Mouse (Mus musculus) stomach, embryonic 15.5 days (tissue): ENCODE data around the gene Gm10160. TPM values are rescaled to one million over a fixed set of nuclear protein-coding genes. Genes with fewer than 3 reads are reported as not detected.
A peak's percentile ranks its signal among the peaks of the same experiment; 100 is the strongest.
"Not testable (repeated sequence)": the region's sequence is repeated elsewhere in the genome, so short reads cannot be mapped to it uniquely, and the experiment has no call there.

Experiments
- ATAC-seq: fragments of 200-750 bp; cut with Nextera tagmentation; 2 replicates; pipeline ENCODE4 v1.8.0; 2017; ENCODE audit warnings: low read depth, moderate number of reproducible peaks, moderate TSS enrichment; ENCODE audit not compliant: insufficient read depth, low FRiP score
- H3K27ac ChIP-seq: fragments of 300-500 bp; sonication (generic); 2 replicates; pipeline ENCODE4 v1.5.1; 2015; ENCODE audit warnings: mild to moderate bottlenecking, inconsistent platforms
- H3K27me3 ChIP-seq: fragments of 300-500 bp; sonication (generic); replicated peaks from 2 replicates; pipeline ENCODE4 v1.6.1; 2015; ENCODE audit warnings: inconsistent platforms
- H3K36me3 ChIP-seq: fragments of 300-500 bp; sonication (generic); 2 replicates; pipeline ENCODE4 v1.6.1; 2015; ENCODE audit warnings: inconsistent platforms
- H3K4me1 ChIP-seq: fragments of 300-500 bp; sonication (generic); 2 replicates; pipeline ENCODE4 v1.6.1; 2015; ENCODE audit warnings: inconsistent platforms
- H3K4me2 ChIP-seq: fragments of 300-500 bp; sonication (generic); 2 replicates; pipeline ENCODE4 v1.6.1; 2015; ENCODE audit warnings: mild to moderate bottlenecking, inconsistent platforms
- H3K4me3 ChIP-seq: fragments of 300-500 bp; sonication (generic); replicated peaks from 2 replicates; pipeline ENCODE4 v1.5.1; 2015; ENCODE audit warnings: inconsistent platforms
- H3K9ac ChIP-seq: fragments of 300-500 bp; sonication (generic); 2 replicates; pipeline ENCODE4 v1.6.1; 2015; ENCODE audit warnings: inconsistent platforms
- H3K9me3 ChIP-seq: fragments of 300-500 bp; sonication (generic); 2 replicates; pipeline ENCODE4 v1.6.1; 2016; ENCODE audit warnings: inconsistent platforms
- WGBS: fragments of 180-500 bp; shearing (Covaris S2); methylation state at CpG from one replicate; pipeline ENCODE4 v1.1.7; 2015; 5-methylcytosine and 5-hydroxymethylcytosine counted together
- polyA plus RNA-seq: library from polyadenylated mRNA; unstranded; fragments of >200 nt; fragmentation: Nextera tagmentation; extraction: Ambion mirVana; gene quantifications from 2 replicates; pipeline ENCODE4 v1.2.1, GENCODE M21; 2015

Gene Gm10160
- polyA plus RNA-seq, 1 experiment from 2014 or later = not detected

GRCm38 (mm10) chr7:81841439-81841838 lies 14.2 kb downstream of the Gm10160 start:
- Histone ChIP-seq H3K27me3 (no peaks in the 10 kb centered on the region), H3K4me3 (no peak overlapping the region), H3K36me3 (no peaks in the 10 kb centered on the region), H3K27ac (no peak overlapping the region), H3K4me2 (no peak overlapping the region), H3K4me1 (no peaks in the 10 kb centered on the region), H3K9ac (no peak overlapping the region), H3K9me3 (no peaks in the 10 kb centered on the region)
- 82% methylated on average over 6 of the region's 6 CpGs for WGBS
- ATAC-seq = no peak

- H3K27ac ChIP-seq = no peak overlapping the region
- H3K36me3 ChIP-seq = no peaks in the 10 kb centered on the region
- H3K4me1 ChIP-seq = no peaks in the 10 kb centered on the region
- ATAC-seq = no peak
- H3K4me3 ChIP-seq = no peak overlapping the region
- 56% methylated on average over 7 of the region's 7 CpGs for WGBS
- H3K9ac ChIP-seq = no peak overlapping the region
- H3K9me3 ChIP-seq = no peaks in the 10 kb centered on the region
- no peaks in the 10 kb centered on the region for H3K27me3 ChIP-seq
- no peak overlapping the region for H3K4me2 ChIP-seq
Observed at GRCm38 (mm10) chr7:81840661-81841181, 14.9 kb downstream of the Gm10160 start.

GRCm38 (mm10) chr7:81839746-81840145 lies 15.8 kb downstream of the Gm10160 start:
- no peak overlapping the region for H3K4me3 ChIP-seq
- 56% methylated on average over 6 of the region's 6 CpGs for WGBS
- H3K27me3 ChIP-seq = no peaks in the 10 kb centered on the region
- no peak overlapping the region for H3K4me2 ChIP-seq
- H3K9ac ChIP-seq = no peak overlapping the region
- no peak for ATAC-seq
- no peaks in the 10 kb centered on the region for H3K4me1 ChIP-seq
- no peak overlapping the region for H3K27ac ChIP-seq
- no peaks in the 10 kb centered on the region for H3K9me3 ChIP-seq
- H3K36me3 ChIP-seq = no peaks in the 10 kb centered on the region

- WGBS = 85% methylated on average over 5 of the region's 5 CpGs
- not testable (repeated sequence) for ATAC-seq, H3K4me3 ChIP-seq, H3K4me2 ChIP-seq, H3K27me3 ChIP-seq, H3K4me1 ChIP-seq, H3K9me3 ChIP-seq, H3K9ac ChIP-seq, H3K27ac ChIP-seq, H3K36me3 ChIP-seq
Observed at GRCm38 (mm10) chr7:81837771-81838170, 17.8 kb downstream of the Gm10160 start.

GRCm38 (mm10) chr7:81835430-81835829 lies 20.2 kb downstream of the Gm10160 start:
- no peak overlapping the region for H3K4me2 ChIP-seq
- H3K27me3 ChIP-seq = no peaks in the 10 kb centered on the region
- no peaks in the 10 kb centered on the region for H3K9me3 ChIP-seq
- H3K4me1 ChIP-seq = no peaks in the 10 kb centered on the region
- ATAC-seq = no peak
- H3K36me3 ChIP-seq = no peaks in the 10 kb centered on the region
- H3K4me3 ChIP-seq = no peak overlapping the region
- 88% methylated on average over 5 of the region's 5 CpGs for WGBS
- no peak overlapping the region for H3K9ac ChIP-seq
- no peak overlapping the region for H3K27ac ChIP-seq

GRCm38 (mm10) chr7:81834847-81835246 lies 20.7 kb downstream of the Gm10160 start:
- ATAC-seq = no peak
- H3K4me1 ChIP-seq = 0 out of 2 replicates have a peak, but pooled peaks cover under 1% of the 10 kb centered on the region
- no peak overlapping the region for H3K9ac ChIP-seq
- no peaks in the 10 kb centered on the region for H3K36me3 ChIP-seq
- no peaks in the 10 kb centered on the region for H3K27me3 ChIP-seq
- H3K27ac ChIP-seq = no peak overlapping the region
- H3K9me3 ChIP-seq = no peaks in the 10 kb centered on the region
- H3K4me3 ChIP-seq = no peak overlapping the region
- H3K4me2 ChIP-seq = no peak overlapping the region

- H3K4me3 ChIP-seq = peak within 1 kb of the TSS; percentile 85
- H3K9me3 ChIP-seq = no peaks in the 10 kb centered on the region
- peak within 1 kb of the TSS; percentile 95 for H3K27ac ChIP-seq
- H3K4me2 ChIP-seq = peak within 1 kb of the TSS; percentile 70
- peak; percentile 93 for ATAC-seq
- peaks cover 21% of the 10 kb centered on the region for H3K4me1 ChIP-seq
- peak within 1 kb of the TSS; percentile 84 for H3K9ac ChIP-seq
- no peaks in the 10 kb centered on the region for H3K36me3 ChIP-seq
- WGBS = under 1% methylated on average over 52 of the region's 58 CpGs
- H3K27me3 ChIP-seq = no peaks in the 10 kb centered on the region
Observed at GRCm38 (mm10) chr7:81829379-81829894, 26.2 kb downstream of the Gm10160 start, which contains the start of gene Btbd1. Gene Btbd1, minus strand, starts transcription at chr7:81829431.

- WGBS = under 1% methylated on average over 71 of the region's 91 CpGs
- peak overlapping the region; percentile 70 for H3K4me2 ChIP-seq
- peak; percentile 42 for ATAC-seq
- H3K9ac ChIP-seq = peak overlapping the region; percentile 84
- peaks cover 21% of the 10 kb centered on the region for H3K4me1 ChIP-seq
- peak overlapping the region; percentile 95 for H3K27ac ChIP-seq
- H3K27me3 ChIP-seq = no peaks in the 10 kb centered on the region
- H3K9me3 ChIP-seq = no peaks in the 10 kb centered on the region
- no peaks in the 10 kb centered on the region for H3K36me3 ChIP-seq
- H3K4me3 ChIP-seq = peak overlapping the region; percentile 85
Observed at GRCm38 (mm10) chr7:81828681-81829378, 26.8 kb downstream of the Gm10160 start.

- Histone ChIP-seq H3K27me3 (no peaks in the 10 kb centered on the region), H3K27ac (peak overlapping the region; percentile 95; the same call in 1 of the 2 replicates), H3K4me2 (peak overlapping the region; percentile 70), H3K36me3 (no peaks in the 10 kb centered on the region), H3K4me1 (peaks cover 21% of the 10 kb centered on the region), H3K9me3 (no peaks in the 10 kb centered on the region), H3K9ac (peak overlapping the region; percentile 84), H3K4me3 (peak overlapping the region; percentile 85)
- no peak for ATAC-seq
- 24% methylated on average over 17 of the region's 17 CpGs for WGBS
Observed at GRCm38 (mm10) chr7:81827806-81828667, 27.6 kb downstream of the Gm10160 start.

GRCm38 (mm10) chr7:81825381-81825780 lies 30.2 kb downstream of the Gm10160 start:
- Histone ChIP-seq H3K36me3 (no peaks in the 10 kb centered on the region), H3K4me3 (no peak overlapping the region), H3K27ac (no peak overlapping the region), H3K27me3 (no peaks in the 10 kb centered on the region), H3K9ac (no peak overlapping the region), H3K4me2 (peak overlapping the region; percentile 22), H3K9me3 (no peaks in the 10 kb centered on the region), H3K4me1 (peaks cover 21% of the 10 kb centered on the region)
- ATAC-seq = no peak
- 35% methylated on average over 3 of the region's 3 CpGs for WGBS

GRCm38 (mm10) chr7:81824906-81825305 lies 30.7 kb downstream of the Gm10160 start:
- Histone ChIP-seq H3K36me3 (no peaks in the 10 kb centered on the region), H3K27ac (no peak overlapping the region), H3K9ac (no peak overlapping the region), H3K27me3 (no peaks in the 10 kb centered on the region), H3K4me3 (no peak overlapping the region), H3K4me2 (no peak overlapping the region), H3K4me1 (peaks cover 21% of the 10 kb centered on the region), H3K9me3 (no peaks in the 10 kb centered on the region)
- WGBS = 50% methylated on average over 3 of the region's 3 CpGs
- no peak for ATAC-seq

GRCm38 (mm10) chr7:81806067-81806466 lies 49.5 kb downstream of the Gm10160 start:
- no peaks in the 10 kb centered on the region for H3K27me3 ChIP-seq
- no peak overlapping the region for H3K27ac ChIP-seq
- 85% methylated on average over 5 of the region's 5 CpGs for WGBS
- H3K4me2 ChIP-seq = no peak overlapping the region
- H3K4me3 ChIP-seq = no peak overlapping the region
- no peak overlapping the region for H3K9ac ChIP-seq
- no peaks in the 10 kb centered on the region for H3K36me3 ChIP-seq
- no peaks in the 10 kb centered on the region for H3K9me3 ChIP-seq
- no peak for ATAC-seq
- H3K4me1 ChIP-seq = no peaks in the 10 kb centered on the region
